Mouse (Mus musculus) kidney, postnatal 0 days (tissue): ENCODE measurements around the gene Msx2. TPM values are rescaled to one million over a fixed set of nuclear protein-coding genes. Genes with fewer than 3 reads are reported as not detected.

Experiments used
- ATAC-seq: fragments of 200-750 bp; cut with Nextera tagmentation; replicated peaks from 2 replicates; pipeline ENCODE4 v1.8.0; 2017; ENCODE audit warnings: low read depth, moderate number of reproducible peaks, moderate TSS enrichment, moderate library complexity; ENCODE audit not compliant: low FRiP score
- DNase-seq: peaks from one replicate; pipeline ENCODE4 v3.0.0-alpha.2; 2016; ENCODE audit warnings: low spot score
- H3K27ac ChIP-seq: fragments of 300-500 bp; sonication (generic); 2 replicates; pipeline ENCODE4 v1.5.1; 2014; ENCODE audit warnings: mild to moderate bottlenecking
- H3K27me3 ChIP-seq: fragments of 300-500 bp; sonication (generic); 2 replicates; pipeline ENCODE4 v1.6.1; 2014; ENCODE audit warnings: low read length, mixed read lengths; ENCODE audit not compliant: insufficient read depth
- H3K36me3 ChIP-seq: fragments of 300-500 bp; sonication (generic); 2 replicates; pipeline ENCODE4 v1.6.1; 2014; ENCODE audit warnings: low read length, mixed read lengths; ENCODE audit not compliant: insufficient read depth
- H3K4me1 ChIP-seq: fragments of 300-500 bp; sonication (generic); replicated peaks from 2 replicates; pipeline ENCODE4 v1.6.1; 2014; ENCODE audit warnings: antibody characterized with exemption, low read length, mixed read lengths; ENCODE audit not compliant: insufficient read depth
- H3K4me2 ChIP-seq: fragments of 300-500 bp; sonication (generic); 2 replicates; pipeline ENCODE4 v1.6.1; 2014; ENCODE audit warnings: mild to moderate bottlenecking, low read length, moderate library complexity, mixed read lengths
- H3K4me3 ChIP-seq: fragments of 300-500 bp; sonication (generic); replicated peaks from 2 replicates; pipeline ENCODE4 v1.5.1; 2014; ENCODE audit warnings: low read depth, low read length
- H3K9ac ChIP-seq: fragments of 300-500 bp; sonication (generic); 2 replicates; pipeline ENCODE4 v1.6.1; 2014; ENCODE audit warnings: low read depth, low read length
- H3K9me3 ChIP-seq: fragments of 300-500 bp; sonication (generic); replicated peaks from 2 replicates; pipeline ENCODE4 v1.6.1; 2016; ENCODE audit warnings: low read length, inconsistent platforms, mixed read lengths
- CTCF ChIP-seq: IDR thresholded peaks from 2 replicates; pipeline ENCODE4 v1.5.1; 2016; ENCODE audit warnings: antibody characterized with exemption, low read depth, mild to moderate bottlenecking, moderate library complexity
- WGBS: fragments of 180-500 bp; shearing (Covaris S2); extraction: QIAGEN DNeasy Blood & Tissue Kit; methylation state at CpG from one replicate; pipeline ENCODE4 v1.1.7; 2014; 5-methylcytosine and 5-hydroxymethylcytosine counted together
- polyA plus RNA-seq: library from polyadenylated mRNA; unstranded; fragments of >200 nt; fragmentation: Nextera tagmentation; extraction: Ambion mirVana; gene quantifications from 2 replicates; pipeline ENCODE4 v1.2.1, GENCODE M21; 2015

Msx2 gene
- polyA plus RNA-seq, 1 experiment from 2014 or later, result 1.4 TPM

GRCm38 (mm10) chr13:53502406-53502805 is 29.5 kb upstream of the Msx2 start:
- WGBS, result 50% methylated on average over 6 of the region's 6 CpGs

GRCm38 (mm10) chr13:53501561-53502253 is 28.8 kb upstream of the Msx2 start:
- Histone ChIP-seq H3K9ac (no peak overlapping the region), H3K4me3 (no peak overlapping the region), H3K36me3 (no peaks in the 10 kb centered on the region), H3K27me3 (0 out of 2 replicates have a peak, but pooled peaks cover 3% of the 10 kb centered on the region), H3K4me2 (no peak overlapping the region), H3K27ac (no peak overlapping the region), H3K4me1 (no peaks in the 10 kb centered on the region), H3K9me3 (no peaks in the 10 kb centered on the region)
- DNase-seq (no peak), ATAC-seq (no peak)
- WGBS, result 19% methylated on average over 10 of the region's 10 CpGs
- TF ChIP-seq CTCF, result no peak

More at GRCm38 (mm10) chr13:53502406-53502805, 29.5 kb upstream of the Msx2 start:
- no peaks in the 10 kb centered on the region for H3K36me3 ChIP-seq
- no peak overlapping the region for H3K27ac ChIP-seq
- TF ChIP-seq CTCF, result no peak
- H3K4me2 ChIP-seq, result no peak overlapping the region
- DNase-seq, result no peak
- H3K4me3 ChIP-seq, result no peak overlapping the region
- H3K4me1 ChIP-seq, result no peaks in the 10 kb centered on the region
- H3K9me3 ChIP-seq, result no peaks in the 10 kb centered on the region
- 0 out of 2 replicates have a peak, but pooled peaks cover 3% of the 10 kb centered on the region for H3K27me3 ChIP-seq
- ATAC-seq, result no peak
- H3K9ac ChIP-seq, result no peak overlapping the region

- TF ChIP-seq CTCF, result no peak
- no peak overlapping the region for H3K4me3 ChIP-seq
- 0 out of 2 replicates have a peak, but pooled peaks cover 3% of the 10 kb centered on the region for H3K27me3 ChIP-seq
- no peak overlapping the region for H3K27ac ChIP-seq
- H3K36me3 ChIP-seq, result no peaks in the 10 kb centered on the region
- no peak for DNase-seq
- ATAC-seq, result no peak
- H3K9me3 ChIP-seq, result no peaks in the 10 kb centered on the region
- WGBS, result 37% methylated on average over 3 of the region's 3 CpGs
- no peak overlapping the region for H3K9ac ChIP-seq
- H3K4me1 ChIP-seq, result no peaks in the 10 kb centered on the region
- H3K4me2 ChIP-seq, result no peak overlapping the region
Measured at GRCm38 (mm10) chr13:53501057-53501456, 28.2 kb upstream of the Msx2 start.

GRCm38 (mm10) chr13:53486512-53486911 is 13.6 kb upstream of the Msx2 start:
- no peak overlapping the region for H3K4me3 ChIP-seq
- H3K9ac ChIP-seq, result no peak overlapping the region
- H3K9me3 ChIP-seq, result no peaks in the 10 kb centered on the region
- ATAC-seq (no peak), DNase-seq (no peak)
- no peak for TF ChIP-seq CTCF
- no peaks in the 10 kb centered on the region for H3K36me3 ChIP-seq
- H3K27me3 ChIP-seq, result peaks cover under 1% of the 10 kb centered on the region; the same call in 1 of the 2 replicates
- no peak overlapping the region for H3K27ac ChIP-seq
- H3K4me2 ChIP-seq, result no peak overlapping the region
- WGBS, result 59% methylated on average over 4 of the region's 4 CpGs
- H3K4me1 ChIP-seq, result no peaks in the 10 kb centered on the region

- H3K36me3 ChIP-seq, result no peaks in the 10 kb centered on the region
- peak overlapping the region; percentile 37 for H3K4me3 ChIP-seq
- H3K4me2 ChIP-seq, result peak overlapping the region; percentile 85
- peaks cover 57% of the 10 kb centered on the region for H3K27me3 ChIP-seq
- ATAC-seq, result peak; percentile 67
- no peaks in the 10 kb centered on the region for H3K9me3 ChIP-seq
- under 1% methylated on average over 37 of the region's 37 CpGs for WGBS
- 0 out of 2 replicates have a peak overlapping the region, but pooled peaks have one; percentile 14 for H3K9ac ChIP-seq
- peak; percentile 49 for DNase-seq
- peaks cover 14% of the 10 kb centered on the region for H3K4me1 ChIP-seq
- no peak overlapping the region for H3K27ac ChIP-seq
- TF ChIP-seq CTCF, result no peak
Measured at GRCm38 (mm10) chr13:53475701-53476188, 2.9 kb upstream of the Msx2 start.

- WGBS, result 15% methylated on average over 6 of the region's 6 CpGs
- no peaks in the 10 kb centered on the region for H3K36me3 ChIP-seq
- H3K4me2 ChIP-seq, result no peak overlapping the region
- DNase-seq (no peak), ATAC-seq (no peak)
- no peaks in the 10 kb centered on the region for H3K9me3 ChIP-seq
- H3K4me1 ChIP-seq, result peaks cover 14% of the 10 kb centered on the region
- TF ChIP-seq CTCF, result no peak
- no peak overlapping the region for H3K9ac ChIP-seq
- no peak overlapping the region for H3K27ac ChIP-seq
- peaks cover 70% of the 10 kb centered on the region for H3K27me3 ChIP-seq
- H3K4me3 ChIP-seq, result no peak overlapping the region
Measured at GRCm38 (mm10) chr13:53474491-53474890, 1.6 kb upstream of the Msx2 start.
